Mouse (Mus musculus) kidney, adult 18-20 months (tissue): ENCODE data around the gene Ascl5.

Source experiments
- DNase-seq: peaks from one replicate; pipeline ENCODE4 v3.0.0; 2021

Ascl5 gene

DNA sequence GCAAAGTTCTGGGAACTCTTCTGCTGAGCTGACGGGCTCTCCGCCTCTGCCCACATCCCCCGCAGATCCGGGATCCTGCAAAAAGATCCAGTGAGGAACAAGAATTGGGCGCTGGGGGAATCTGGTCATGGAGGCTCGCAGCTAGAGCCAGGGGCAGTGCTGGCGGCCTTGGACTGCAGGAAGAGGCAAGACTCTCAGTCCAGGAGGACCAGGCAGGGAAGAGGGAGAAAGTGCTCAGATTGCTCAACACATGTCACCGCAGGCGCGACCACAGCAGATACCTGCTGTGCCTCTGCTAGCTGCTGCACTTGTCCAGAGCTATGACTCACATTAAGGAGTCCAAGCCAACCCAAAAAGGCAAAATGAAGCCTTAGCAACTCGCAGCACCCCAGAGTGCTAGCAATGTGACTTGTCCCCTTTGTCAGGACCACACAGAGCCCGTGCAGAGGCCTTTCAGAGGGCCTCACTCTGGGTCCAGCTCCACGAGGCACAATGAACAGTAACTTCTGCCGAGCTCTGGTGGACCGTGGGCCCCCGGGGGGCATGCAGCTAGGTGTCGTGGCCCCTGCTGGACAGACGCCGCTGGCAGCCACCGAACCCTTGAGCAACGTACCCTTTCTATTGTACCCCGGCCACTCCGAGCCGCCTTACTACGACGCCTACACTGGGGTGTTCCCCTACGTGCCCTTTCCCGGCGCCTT is at the start of gene Ascl5:
TSS of gene Ascl5 (plus strand) at position 493 of the 701 bp plus-strand sequence.
- DNase-seq = no peak

DNA sequence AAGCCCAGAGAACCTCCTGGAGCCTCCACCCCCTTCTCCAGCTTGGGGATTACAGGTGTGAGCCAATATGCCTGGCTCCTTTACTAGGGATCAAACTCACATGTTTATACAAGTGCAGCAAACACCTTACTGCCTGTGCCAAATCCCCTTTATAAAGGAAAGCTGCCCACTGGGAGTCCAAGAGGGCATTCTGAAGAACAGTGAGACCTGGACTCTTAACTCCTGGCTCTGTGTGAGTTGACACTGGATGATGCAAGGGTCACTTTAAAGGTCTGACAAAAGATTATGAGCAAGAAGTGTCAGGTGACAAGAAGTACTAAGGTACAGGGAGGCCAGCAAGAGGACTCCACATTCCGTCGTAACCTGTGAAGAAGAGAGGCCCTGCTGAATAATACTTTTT is 49.2 kb upstream of the Ascl5 start:
- peak; percentile 31 for DNase-seq

DNA sequence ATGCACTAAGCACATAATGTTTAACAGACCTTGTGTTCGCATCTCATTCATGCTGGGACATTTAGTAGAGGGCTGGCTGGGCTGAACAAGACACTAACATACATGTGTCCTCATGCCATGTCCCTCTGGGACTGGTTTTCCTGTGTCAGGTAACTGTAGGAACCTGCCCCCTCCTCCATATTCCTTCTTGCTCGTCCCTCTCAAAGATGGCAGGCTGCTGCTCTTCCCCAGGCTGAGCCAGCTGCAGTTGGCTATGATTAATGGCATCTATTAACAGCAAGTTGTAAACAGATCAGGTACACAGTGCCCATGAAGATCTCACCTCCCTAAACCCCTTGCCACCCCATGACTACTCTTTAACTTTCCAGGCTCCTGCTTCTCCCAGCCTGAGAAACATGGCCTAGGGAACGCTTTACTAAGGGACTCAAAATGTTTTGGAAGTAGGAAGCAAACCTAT is 44.3 kb upstream of the Ascl5 start, which contains the start of gene Igfn1:
TSS of gene Igfn1 (minus strand) at position 51 of the 457 bp plus-strand sequence.
- no peak for DNase-seq

DNA sequence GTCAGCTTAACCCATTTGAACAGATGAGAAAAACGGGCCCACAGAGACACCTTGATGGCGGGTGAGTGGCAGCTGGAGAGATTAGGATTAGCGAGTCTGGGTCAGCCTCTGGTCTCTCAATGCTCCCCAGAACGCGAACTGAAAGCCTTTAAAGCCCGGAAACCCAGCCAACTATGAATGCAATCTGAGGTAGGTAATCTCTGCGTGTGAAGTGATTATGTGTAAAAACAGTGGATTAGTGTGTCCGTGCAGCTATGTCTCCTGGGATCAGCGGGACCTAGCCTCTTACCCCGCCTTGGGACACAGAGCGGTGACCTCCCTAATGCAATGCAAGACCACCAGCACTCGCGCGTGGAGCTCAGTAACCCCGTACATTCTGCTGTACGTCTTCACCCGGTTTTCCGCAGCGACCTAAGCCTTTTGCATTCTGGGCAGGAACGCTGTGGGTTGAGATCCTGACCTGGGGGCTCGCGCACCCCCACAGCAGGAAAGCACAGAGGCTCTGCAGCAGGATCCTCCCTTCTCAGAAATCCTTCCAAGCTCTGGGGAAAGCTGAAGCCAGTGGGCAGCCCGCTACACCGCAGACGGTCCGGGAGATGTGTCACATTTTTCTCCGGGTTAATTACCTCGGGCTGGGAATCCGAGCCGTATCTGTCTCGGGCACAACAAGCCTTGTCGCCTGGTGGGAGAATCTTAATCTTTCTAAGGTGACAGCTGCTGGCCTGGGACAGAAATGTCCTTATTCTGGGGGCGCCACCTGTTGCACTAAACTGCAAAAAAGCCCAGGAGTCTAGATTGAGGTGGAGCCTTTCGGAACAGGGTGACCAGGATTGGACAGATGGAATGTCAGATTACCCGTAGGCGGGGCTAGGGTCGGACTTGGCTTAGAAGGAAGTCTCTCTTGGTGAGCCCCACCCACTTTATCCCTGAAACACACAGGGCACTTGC is 43.1 kb upstream of the Ascl5 start, which contains the start of gene Tmem9:
TSS of gene Tmem9 (plus strand) at position 940 of the 948 bp plus-strand sequence.
- DNase-seq = peak; percentile 93

DNA sequence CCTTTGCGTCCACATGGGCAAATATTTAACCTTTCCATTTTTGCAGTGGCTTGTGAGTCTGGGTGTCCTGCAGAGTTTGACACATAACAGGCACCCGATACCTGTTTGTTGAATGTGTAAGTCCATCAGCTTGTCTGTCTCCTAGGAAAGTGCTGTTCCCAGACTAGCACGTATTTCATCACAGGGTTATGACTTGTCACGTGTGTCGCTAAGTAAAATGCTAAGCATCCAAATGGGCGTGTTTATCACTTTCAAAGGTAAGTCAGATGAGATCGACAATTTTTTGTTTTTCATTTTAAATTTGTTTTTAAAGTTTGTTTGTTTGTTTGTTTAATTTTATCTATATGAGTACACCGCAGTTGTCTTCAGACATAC is 42.5 kb upstream of the Ascl5 start:
- no peak for DNase-seq

DNA sequence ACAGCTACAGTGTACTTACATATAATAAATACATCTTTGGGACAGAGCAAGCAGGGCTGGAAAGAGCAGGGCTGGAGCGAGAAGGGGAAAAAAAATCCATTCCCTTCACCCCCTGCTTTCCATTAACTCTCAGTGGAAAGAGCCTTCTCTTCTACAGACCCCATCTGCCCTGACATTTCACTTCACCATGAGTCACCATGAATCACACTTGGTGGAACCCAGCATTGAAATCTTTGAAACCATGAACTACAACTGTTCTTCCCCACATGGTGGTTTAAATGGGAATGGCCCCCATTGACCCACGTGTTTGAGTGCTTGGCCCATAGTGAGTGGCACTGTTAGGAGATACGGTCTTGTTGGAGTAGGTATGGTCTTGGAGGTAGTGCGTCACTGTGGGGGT is 40.4 kb upstream of the Ascl5 start:
- no peak for DNase-seq

DNA sequence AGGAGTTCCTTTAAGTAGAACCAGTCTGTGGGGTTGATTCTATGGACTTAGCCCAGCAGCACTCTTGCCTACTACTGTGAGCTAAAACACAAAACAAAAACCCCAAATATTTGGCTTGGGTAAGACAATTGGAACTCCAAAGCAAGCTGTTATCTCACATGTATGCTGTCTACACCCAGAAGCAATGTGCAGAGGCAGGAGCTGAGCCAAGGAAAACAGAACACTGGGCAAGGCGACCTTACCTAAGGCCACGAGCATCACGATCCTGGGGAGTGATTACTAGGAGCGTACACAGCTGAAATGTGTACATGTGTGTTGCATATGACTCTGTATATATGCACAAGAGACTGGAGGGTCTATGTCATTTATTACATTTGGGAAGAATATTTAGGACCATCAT is 37.1 kb upstream of the Ascl5 start:
- DNase-seq = no peak

DNA sequence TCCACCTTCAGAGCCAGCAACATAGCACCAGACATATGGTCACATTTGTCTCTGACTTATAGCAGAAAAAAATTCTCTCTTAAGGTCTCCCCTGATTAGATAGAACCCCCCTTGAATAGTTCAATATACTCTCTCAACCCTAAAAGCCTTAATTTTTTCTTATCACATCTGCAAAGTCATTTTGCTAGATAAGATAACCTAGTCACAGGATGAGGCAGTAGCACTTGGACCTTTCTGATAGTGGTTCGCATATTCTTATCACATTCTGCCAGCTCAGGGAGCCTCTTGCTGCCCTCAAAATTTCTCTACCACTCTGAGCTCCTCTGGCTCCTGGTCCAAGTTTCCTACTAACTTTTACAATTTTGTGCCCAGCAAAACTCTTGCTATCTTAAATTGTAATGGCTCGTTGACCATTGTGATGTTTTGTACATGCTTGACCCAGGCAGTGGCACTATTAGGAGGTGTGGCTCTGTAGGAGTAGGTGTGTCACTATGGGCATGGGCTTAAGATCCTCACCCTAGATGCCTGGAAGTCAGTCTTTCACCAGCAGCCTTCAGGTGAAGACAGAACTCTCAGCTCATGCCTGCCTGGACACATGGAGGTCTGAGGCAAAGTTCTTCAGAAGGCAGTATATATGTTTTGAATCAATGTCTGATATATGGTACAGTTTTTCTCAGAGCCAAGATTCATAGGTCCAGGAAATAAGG is 35.7 kb upstream of the Ascl5 start:
- no peak for DNase-seq

DNA sequence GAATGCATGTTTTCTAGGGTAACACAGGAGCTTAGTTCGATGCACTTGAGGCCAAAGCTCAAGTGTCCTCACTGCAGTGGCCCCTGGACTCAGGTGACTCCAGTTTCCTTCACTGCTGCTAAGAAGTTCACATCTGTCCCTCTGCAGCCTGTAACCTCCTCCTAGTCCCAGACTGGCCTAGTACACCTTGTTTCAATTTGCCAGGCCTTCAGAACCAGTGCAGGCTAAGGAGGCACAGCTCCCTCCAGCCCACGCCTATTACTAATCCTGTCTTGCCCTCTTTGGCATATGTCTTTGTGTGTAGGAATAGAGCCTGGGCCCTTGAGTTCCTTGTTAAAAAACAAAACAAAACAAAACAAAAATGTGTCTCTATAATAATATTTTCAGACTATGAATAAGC is 33.3 kb upstream of the Ascl5 start:
- DNase-seq = no peak

DNA sequence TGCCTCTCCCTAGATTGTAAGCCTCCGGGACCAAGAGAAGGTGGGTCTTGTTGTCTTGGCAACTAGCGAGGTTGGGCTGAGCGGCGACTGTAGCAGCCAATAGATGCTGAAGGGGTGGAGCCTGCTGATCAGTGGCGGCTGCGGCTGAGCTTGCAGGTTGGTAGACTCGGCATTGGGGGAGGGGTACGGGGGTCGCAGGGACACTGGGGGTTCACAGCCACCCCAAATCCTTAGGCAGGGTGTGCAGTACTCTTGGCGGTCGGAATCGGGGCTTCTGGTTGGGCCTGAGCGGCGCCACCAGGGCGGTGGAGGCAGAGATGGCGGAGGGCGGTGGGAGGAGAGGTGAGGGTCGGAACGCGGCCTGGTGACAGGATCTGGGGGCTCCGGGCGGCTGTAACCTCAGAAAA is 32.7 kb upstream of the Ascl5 start:
- peak; percentile 92 for DNase-seq

DNA sequence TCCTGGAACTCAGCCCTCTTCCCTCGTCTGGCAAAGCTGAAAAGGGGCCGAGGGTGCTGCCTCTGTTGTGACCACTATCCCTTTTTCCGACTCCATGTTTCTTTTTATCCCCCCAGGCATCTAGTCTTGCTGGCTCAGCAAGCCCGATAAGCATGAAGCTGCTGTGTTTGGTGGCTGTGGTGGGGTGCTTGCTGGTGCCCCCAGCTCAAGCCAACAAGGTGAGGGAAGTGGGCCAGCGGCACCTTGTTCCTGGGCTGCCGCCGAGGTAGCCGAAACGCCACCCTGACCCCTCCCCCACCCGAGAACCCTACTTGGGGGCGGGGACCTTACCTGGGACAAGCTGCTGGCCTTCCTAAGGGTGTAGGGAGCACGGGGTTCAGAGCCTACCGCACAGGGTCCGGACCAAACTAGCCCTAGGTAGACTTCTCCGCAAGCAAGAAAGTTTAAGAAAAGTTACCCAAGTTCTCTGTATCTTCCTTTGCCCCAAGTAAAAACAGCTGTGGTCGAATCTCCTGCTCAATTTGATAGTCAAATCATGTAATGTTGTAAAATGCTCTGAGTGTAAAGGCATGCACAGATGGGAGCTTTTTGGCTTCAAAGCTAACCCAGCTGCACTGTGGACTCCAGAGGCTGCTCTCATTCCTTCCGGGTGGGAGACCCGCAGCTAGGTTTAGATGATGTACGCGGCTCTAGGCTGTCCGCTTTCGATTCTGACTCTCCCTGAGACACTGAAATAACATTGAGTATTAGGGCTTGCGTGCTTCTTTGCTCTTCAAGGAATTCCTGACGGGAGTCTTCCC is 32.0 kb upstream of the Ascl5 start:
- DNase-seq = peak; percentile 64

DNA sequence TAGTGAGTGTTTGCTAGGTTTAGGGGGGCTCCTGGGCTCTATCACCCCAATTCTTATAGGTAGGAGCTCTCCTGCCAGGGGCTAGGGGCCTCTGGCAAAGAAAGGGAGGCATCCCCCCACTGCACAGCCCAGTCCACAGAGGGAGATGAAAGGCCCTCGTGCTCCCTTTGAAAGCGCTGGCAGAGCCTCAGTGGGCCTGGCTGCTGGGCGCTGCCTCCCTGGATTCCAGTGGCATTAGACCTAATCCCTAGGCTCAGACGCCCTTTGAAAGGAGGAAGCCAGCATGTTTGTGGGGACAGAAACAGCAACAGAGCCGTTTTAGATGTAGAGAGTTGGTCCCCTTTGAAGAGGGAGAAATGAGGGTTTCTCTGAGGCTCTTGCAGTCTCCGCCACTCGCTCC is 20.4 kb upstream of the Ascl5 start:
- no peak for DNase-seq

DNA sequence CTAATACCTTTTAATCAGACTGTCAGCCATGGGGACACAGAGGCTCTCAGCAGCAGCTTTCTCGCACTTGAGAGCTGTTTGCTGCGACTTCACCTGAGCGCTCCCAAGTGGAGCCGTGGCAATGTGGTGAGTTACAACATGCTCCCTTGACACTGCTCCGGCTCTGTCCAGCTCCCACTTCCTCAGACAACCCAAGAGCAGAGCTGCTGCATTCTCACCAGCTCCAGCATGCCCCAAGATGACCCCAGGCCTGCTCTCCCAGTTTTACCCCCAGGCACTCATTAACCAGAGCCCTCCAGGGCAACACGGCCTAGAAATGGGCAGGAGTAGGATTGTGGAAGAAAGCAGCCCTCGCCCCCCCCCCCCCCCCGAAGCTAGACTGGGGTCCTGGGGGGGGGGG is 18.9 kb upstream of the Ascl5 start:
- DNase-seq = peak; percentile 27

DNA sequence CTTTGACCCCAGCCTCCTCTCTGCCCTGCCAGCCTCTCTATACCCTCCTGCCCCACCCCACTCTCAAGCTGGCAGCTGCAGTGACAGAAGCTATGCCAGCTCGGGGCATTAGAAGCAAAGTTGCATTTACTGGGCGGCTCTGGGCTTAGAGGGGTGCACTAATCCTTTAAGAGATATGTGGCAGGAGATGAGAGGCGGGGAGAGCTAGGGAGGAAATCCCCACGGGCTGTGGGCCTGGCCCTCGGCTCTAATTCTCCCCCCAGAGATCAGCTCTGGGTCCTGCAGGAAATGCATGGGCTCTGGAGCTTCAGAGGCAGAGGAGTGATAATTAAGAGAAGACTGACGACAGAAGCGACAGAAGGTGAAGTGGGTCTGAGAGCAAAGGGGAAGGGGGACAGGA is 17.6 kb upstream of the Ascl5 start:
- DNase-seq = no peak

DNA sequence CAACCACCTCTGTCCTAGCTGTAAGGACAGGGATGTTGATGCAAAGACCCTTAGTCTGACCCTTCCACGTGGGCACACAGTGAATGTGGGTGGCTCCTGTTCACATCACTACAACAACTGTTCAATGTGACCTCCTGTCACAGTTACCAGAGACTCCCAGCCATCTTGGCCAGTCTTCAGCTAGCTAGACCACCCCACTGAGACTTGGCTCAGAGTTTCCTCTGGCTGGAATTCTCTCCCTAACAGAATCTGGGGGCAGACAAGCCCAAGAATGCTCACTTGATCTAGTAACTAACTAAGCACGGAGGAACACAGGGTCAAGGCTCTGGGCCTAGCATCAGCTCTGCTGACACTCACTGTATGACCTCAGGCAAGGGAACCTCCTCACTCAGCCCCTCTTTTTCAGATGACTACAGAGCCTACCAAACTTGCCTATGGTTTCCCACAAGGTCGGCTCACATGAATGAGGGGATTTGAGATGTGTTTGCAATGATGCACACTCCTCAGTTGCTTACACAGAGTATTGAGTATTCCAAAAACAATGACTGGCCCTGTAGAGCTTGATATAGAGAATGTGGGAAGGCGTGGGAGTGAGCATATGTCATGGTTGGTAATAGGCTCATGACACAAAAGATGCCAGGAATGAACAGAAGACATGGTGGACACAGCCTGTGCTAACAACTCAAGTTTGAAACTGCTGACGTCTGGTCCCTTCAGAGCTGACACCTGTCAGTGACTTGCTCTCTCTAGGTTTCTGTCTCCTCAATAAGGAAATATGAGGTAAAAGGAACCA is 11.7 kb upstream of the Ascl5 start:
- DNase-seq = no peak

DNA sequence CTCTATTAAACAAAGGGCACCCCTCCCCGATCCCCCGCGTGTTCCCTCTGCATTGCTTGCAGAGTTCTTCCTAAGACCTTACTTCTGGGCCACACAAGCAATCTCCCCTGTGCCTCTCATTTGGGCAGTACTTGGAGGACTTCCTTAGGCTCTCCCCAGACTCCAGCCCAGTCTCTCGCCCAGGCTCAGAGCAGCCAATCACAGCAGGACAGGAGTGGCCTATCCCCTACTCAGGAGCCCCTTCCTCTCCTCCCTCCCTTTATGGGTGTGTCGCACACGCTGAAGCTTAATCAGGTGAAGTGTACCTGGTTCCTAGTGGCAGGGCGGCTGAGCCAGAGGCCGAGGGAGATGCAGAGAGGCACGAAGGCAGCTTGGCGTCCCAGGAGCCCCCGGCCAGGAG is 10.2 kb upstream of the Ascl5 start:
- DNase-seq = no peak

DNA sequence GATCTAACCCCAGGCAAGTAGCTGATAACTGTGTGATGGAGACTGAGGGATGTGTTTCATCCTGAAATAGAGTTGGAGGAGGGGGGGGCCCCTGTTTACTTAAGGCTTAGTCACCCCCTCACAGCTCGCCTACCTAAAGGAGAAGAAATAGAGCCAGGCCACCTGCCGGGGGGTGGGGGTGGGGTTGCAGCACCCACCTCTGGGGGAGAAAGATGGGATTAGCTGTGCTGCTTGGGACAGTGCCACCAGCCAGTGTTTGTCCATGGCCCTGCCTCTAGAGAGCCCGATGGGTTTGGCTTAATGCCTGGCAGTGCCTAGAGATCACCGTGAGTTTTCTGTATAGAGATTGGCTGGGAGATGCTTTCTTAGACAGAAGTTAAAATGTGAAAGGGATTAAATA is 9.7 kb upstream of the Ascl5 start:
- DNase-seq = no peak

DNA sequence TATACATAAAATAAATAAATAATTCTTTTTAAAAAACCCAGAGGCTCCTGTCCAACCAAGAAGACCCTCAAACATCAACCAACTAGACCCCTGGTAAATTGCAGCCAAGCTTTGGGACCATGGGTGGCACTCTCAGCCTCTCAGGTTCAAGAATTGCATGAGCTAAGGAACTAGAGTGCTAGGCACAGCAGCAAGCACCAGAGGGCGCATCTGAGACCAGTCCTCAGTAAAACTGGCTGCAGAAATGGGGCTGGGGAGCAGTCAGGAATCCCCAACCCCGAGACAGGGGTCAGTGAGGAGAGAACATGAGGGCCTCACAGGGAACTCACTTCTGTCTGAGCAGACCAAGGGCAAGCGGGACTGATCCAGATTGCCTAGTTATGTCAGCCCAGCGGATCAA is 4.8 kb upstream of the Ascl5 start:
- DNase-seq = peak; percentile 59

DNA sequence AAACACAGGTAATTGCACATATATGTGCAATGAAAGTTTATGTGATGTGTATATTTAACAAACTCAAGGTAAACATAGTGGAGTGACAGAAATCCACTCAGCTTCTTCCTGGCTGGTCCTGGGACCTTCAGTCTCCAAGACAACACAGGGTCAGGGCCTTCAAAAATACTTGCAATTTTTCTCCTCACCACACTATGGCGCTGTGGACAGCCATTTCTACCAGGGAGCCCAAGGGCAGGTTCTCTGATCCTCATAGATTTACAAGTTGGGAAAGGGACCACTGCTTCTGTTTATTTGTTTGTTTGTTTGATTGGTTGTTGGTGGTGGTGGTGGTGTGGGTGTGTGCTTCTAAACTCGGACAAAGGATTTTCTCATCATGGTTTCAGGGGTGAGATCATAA is 3.2 kb upstream of the Ascl5 start:
- no peak for DNase-seq

DNA sequence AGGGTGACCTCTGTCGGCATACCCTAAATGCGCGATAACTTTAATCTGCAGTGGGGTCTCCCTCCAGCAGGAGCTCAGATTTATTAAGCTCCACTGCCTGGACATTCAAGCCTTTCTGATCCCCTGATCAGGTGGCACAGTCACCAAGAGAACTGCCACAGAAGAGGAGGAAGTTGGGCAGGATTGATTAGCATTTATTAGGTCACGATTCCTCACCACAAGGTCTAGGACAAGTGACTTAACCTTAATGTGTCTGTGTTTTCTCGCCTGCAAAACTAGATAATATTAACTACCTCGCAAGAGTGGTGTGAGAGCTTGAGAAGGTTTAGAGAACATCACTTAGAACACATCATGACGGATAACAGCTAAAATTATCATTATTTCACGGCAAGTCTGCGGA is 2.7 kb upstream of the Ascl5 start:
- no peak for DNase-seq

DNA sequence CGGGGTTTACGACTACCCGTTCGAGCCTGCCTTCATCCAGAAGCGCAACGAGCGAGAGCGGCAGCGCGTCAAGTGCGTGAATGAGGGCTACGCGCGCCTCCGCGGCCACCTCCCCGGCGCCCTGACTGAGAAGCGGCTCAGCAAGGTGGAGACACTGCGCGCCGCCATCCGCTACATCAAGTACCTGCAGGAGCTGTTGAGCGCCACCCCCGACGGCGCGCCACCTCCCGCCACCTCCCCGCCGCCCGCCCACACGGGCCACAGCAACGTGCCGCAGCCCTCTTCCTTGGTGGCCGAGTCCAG is 360 bp downstream of the Ascl5 start:
- peak; percentile 7 for DNase-seq

DNA sequence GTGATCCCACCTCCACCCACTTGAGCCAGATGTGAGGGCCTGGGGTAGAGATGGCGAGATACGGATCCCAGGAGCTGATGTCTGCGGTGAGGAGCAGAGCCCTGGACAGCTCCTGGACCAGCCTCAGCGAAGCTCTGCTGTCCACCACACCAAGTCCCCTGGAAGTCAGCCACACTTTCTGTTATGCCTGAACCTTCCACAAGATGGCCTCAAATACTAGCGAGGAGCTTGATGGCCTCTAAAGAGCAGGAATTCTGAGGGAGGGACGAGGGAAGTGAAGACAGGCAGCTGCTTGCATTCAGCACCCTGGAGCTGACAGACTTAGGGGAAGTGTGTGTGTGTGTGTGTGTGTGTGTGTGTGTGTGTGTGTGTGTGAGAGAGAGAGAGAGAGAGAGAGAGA is 861 bp downstream of the Ascl5 start:
- peak; percentile 65 for DNase-seq
